Mouse (Mus musculus): ENCODE results near the gene Slc32a1.

The Slc32a1 gene

DNA sequence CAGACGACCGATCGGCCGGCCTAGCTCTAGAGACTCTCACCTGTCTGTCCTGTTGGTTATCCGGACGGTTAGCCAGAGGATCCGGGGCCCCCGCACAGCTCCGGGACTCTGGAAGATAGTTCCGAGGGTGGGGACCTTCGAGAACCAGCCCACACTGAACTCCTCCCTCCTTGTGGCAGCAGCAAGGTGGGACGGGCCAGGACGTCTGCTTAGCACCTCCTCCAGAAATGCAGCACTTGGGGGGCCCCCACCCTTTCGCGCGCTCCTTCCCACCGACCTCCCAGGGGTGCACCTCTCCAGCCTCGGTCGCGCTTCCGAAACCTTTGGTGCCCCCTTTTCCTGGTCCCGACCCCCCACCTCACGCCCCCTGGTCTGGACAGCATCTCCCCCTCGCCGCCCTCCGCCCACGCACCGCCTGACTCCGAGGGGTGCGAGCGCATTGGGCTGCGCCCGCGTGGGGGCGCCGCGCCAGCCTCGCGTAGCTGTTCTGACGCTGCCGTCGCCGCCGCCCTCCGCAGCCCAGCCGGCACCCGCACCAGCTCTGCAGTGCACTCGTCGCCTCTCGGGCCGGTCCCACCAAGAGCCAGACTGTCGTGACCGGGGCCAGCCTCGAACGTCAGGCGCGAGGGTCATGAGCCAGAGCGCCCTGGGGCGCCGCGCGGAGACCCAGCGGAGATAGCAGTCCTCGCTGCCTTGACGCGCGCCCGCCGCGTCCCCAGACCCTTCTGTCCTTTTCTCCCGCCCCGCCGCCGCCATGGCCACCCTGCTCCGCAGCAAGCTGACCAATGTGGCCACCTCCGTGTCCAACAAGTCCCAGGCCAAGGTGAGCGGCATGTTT is at the start of gene Slc32a1:
Gene Slc32a1 (plus strand): TSS at position 280 of the 838 bp plus-strand sequence.
- DNase-seq (ENCODE audit: low spot score in 2 of 2) = no peak

DNA sequence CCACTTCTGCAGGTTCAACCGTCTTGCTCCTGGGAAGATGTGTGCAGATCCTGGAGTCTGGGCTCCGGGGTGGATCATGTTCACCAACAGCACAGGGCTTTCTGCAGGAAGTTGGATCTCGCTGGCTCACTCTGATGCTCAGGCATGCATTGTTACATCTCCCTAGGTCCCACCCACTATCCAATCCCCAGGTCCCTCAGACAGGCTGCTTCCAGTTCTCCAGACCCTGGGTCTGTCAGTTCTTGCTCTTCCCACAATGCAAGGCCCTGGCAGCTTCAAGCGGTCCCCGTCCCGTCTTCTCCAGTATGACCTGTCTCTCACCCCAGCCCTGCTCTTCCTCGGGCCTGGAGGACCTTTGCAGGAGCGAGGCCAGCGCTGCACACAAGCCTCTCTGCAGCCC is 49.8 kb upstream of the Slc32a1 start:
- DNase-seq (ENCODE audit: low spot score in 2 of 2) = no peak

DNA sequence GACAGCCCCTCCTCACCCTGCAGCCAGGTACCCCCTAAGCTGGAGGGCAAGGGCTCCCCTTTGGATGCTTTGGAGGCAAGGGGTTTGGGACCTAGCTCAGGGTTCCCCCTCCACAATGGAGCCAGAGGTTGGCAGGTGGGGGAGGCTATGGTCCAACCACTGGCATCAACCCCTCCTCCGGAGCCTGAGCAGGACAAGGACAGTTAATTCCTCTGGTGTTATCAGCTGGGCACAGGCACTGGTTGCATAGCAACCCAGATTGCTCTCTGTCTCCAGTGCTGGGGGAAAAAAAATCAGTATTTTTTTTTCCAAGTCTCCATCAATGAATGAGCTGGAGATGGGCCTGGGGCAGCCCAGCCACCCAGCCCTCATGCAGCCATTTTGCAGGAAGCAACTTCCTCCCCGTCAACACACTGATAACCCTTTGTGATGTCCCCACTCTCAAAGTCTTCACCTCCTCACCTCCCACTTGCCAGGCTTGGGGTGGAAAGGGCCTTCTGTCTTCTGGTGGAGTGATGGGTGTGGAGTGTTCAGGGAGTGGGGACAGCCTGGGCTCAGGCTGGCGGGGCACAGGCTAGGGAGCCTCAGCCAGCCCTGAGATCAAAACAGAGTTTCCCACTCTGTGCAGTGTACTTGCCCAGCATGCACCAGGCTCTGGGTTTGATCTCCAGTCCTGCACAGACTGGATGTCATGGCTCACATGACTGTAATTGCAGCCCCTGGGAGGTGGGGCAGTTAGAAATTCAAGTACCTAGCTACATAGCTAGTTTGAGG is 49.0 kb upstream of the Slc32a1 start:
- no peak for DNase-seq (ENCODE audit: low spot score in 2 of 2)

DNA sequence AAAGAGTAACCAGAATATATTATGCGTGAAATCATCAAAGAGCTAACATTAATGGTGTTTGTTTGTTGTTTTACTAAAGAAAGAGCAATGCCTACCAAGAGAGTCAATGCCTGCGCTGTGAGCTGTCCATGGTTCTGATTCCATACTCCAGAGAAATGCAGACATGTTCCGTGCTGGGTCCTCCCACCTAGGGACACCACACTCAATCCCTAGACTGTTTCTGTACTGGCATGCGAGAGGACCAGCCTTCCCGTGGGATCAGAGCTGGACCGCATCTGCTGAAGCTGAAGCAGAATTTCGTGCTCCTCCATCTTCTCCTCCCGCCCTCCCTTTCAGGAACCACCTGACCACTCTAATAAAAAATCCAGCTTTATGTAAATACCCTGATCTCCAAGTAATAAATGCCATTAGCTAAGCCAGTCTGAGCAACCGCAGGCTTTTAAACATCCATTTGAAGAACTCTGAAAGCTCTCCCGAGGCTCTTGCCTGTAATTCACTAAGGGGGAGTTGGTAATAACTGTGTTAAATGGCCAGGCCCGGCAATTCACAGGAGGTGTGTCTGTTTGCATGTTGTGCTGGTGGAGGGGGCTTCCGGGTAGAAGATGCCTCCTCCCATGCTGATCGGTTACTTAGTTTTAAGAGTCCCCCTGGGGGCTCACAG is 40.0 kb upstream of the Slc32a1 start:
- DNase-seq (ENCODE audit: low spot score in 2 of 2) = no peak

DNA sequence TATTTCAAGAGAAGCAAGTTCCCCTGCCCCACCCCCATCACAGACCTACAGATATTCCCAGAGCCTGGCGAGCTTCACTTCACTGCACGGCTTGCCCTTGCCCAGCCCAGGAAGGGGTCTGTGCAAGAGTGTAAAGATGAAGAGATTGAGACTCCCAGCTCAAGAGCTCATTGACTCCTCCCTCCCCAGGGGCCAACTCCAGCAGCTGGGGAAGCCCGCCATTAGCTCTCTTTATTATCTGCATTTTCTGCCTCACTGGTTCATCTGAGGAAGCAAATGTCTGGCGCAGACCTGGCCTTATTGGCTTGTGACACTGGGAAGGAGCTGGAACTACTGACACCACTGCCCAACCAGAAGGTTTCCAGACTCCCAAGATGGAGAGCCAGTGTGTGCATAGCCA is 30.6 kb upstream of the Slc32a1 start:
- DNase-seq (ENCODE audit: low spot score in 2 of 2) = no peak

DNA sequence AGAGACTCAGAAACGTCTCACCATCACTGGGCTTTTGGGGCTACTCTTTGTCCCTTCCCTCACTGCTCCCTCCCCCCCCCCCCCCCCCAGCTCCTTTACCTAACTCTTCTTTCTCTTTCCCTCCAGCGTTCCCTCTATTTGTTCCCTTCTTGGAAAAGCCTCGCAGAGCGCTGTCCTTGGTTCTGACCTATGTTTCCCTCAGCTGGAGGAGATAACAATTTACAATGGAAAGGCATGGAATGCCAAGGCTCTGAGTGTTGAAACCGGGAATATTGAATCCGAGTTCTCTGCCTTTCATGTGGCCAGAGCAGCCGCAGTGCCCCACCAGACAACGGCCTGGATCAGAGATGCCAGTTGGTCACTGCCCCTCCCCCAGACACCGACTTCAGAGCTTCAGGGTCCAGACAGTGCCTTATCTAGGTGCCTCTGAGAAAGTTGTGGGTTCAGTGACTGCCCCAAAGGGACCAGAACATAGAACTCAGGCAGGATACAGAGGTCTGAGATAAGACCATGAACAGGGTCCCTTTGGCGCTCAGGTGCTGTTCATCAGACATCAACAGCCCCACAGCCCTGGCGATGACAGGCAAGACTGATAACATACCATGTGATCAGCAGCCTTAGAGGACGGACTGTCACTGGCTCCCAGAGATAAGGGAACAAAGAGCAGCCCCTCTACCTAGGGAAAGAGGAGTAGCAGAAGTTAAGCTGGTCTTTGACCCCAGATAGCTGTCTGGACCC is 25.8 kb upstream of the Slc32a1 start:
- DNase-seq (ENCODE audit: low spot score in 2 of 2) = no peak

DNA sequence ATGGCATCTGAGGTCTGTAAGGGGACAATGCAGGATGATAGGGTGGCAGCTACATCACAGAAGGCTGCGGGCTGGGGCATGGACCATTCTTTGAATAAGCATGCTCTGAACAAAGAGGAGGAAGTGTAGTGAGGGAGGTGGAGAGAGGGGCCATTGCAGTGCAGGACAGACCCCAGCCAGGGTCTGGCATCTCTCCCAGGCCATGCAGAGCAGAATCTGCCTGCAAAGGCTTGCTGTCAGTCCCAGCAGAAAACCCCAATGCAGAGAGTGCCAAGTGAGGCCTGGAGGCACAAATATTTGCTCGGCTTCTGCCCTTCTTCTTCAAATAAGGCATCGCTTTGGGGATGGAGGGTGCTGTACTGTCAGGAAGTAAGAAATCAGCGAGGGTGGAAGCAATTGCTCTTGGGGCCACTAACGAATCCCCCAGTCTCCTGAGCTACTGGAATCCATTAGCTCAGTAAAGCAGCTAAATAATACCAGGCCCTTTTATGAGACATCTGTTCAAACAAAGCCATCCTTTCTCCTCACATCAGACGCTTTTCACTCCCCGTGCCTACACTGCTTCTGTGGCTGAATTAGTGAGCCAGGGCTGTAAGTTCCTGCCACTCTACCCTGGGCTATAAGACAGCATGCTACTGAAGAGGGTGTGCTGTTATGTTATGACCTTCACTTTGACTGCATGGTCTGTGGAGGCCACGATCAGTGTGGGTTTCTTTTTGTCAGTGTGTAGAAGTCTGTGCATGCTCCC is 21.9 kb upstream of the Slc32a1 start:
- no peak for DNase-seq (ENCODE audit: low spot score in 2 of 2)

DNA sequence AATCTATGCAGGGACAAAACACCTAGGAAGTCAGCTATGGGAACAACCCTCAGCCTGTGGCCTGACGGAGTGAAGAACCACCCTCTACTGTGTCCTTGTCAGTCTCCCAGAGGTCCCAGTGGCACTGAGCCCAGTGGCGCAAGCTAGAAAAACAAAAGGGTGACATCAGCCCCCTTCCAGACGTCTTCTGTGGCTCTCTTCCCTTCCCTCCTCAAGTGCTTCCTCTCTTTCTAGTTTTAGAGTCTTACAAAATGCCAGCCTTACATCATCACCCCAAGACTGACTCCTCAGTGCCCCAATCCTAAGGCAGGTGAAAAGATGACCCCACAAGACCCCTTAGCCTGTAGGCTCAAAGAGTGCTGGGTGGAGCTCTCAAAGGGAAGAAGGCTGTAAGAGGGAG is 20.1 kb upstream of the Slc32a1 start:
- DNase-seq (ENCODE audit: low spot score in 2 of 2) = no peak

DNA sequence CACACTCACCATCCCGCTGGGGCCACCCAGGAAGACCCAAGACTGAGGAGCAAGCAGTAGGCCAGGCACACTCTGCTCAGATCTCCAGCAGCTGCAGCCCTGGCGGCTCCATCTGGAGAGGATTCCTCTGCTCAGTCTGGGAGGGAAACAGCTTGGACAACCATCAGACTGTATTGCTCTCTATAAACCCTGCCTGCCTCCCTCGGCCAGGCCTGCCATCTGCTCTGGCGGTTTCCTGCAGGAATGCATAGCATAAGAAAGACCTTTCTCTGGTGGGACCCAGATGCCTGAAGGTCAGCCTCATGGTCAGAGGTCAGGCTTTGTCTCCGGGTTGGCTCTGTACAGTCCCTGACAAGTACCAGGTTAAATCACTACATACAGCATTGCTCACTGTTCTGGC is 19.3 kb upstream of the Slc32a1 start:
- no peak for DNase-seq (ENCODE audit: low spot score in 2 of 2)

DNA sequence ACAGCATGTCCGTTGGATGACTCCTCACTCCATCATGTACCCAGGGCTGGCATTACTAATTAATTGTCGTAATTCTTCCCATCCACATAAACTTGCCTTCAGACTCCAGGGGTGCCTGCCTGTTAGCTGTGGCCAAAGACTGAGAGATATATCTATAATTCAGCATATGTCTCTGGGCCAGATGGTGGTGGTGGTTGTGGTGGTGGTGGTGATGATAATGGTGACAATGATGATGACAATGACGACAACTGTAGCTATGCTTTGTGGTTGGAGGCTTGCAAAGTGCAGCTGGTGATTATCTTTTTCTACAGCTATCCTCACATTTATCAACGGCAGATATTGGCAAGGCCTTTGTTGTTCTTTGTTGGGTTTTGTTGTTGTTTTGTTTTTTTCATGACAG is 17.2 kb upstream of the Slc32a1 start:
- DNase-seq (ENCODE audit: low spot score in 2 of 2) = no peak

DNA sequence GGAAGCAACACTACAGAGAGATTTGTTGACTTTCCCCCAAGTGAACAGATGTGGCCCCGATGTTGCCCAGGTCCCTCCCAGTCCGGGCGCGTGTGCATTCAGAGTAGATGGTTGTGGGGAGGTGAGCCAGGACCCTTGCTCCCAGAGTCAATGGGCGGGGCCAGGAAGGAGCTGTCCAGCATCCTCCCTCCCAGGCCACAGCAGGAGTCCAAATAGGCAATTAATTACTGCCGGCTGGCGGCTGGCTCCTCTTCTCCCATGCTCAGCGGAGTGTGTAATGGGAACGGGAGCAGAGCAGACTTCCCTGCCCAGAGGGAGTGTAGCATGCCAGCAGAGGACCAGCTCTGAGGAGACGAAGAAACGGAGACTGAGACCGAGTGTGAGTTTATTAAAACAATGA is 15.5 kb upstream of the Slc32a1 start:
- DNase-seq (ENCODE audit: low spot score in 2 of 2) = no peak

DNA sequence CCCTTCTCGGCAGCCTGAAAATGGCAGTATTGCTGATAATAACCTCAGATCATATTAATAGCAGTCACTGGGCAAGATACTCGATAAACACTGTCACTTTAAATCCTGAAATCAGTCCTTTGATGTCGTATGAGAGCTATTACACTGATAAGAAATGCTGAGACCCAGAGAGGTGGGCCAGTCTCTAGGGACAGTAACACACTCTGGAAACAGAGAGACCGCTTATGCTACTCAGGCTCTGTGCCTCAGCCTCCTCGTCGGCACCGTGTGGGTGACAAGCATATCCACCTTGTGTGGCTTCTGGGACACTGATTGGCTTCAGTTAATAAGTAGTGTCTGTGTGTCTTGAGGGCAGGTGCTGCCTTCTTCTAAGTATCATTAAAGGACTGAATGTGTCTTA is 15.0 kb upstream of the Slc32a1 start:
- no peak for DNase-seq (ENCODE audit: low spot score in 2 of 2)

DNA sequence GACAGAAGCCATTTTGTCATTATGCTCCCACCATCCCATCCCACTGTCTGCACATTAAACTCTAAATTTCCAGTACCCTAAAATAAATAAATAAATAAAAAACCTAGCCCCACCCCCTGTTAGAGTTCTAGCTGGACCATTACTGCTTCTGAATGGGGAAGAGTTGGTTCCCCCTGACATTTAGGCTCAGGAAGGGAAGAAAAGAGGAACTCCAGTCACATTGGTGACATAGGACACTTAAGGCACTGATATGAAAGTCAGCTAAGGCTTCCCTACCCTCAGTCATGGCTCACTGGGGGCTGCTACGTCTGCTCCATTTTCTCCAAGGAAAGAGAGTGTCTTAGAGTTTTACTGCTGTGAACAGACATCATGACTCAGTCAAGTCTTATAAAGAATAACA is 13.8 kb upstream of the Slc32a1 start:
- DNase-seq (ENCODE audit: low spot score in 2 of 2) = no peak

DNA sequence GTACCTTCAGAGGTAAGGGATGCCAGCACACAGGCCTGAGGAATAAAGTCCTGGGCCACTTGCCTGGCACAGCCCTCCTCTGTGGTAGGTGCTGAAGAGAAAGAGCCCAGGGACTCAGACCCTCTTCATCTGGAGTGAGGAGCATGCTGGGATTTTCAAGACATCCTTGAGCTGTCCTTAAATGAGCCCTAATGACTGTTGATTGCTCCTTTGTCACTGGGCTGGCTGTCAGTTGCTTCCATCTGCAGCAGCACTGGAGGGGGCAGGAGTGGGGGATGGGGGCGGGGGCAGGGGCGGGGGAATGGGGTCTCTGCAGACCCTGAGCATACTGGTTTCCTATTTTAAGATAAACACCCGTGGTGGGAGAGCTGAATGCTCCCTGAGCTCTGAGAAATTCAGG is 10.1 kb upstream of the Slc32a1 start:
- DNase-seq (ENCODE audit: low spot score in 2 of 2) = no peak

DNA sequence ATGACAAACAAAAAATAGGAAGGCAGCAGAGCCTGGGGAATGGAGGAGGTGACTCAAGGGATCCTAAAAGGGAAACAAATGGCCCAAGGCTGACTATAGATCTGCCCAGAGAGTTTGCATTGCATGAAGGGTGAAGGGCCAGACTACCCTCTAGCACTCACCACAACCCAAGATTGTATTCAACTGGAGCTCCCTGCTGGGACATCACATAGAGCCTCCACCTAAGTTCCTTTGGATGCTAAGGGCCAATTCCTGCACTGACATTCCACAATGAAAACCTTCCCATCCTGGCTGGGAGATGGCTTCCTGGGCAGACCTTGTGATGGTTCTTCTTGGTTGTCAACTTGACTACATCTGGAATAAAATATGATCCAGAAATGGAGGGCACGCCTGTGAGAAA is 9.2 kb upstream of the Slc32a1 start:
- no peak for DNase-seq (ENCODE audit: low spot score in 2 of 2)

DNA sequence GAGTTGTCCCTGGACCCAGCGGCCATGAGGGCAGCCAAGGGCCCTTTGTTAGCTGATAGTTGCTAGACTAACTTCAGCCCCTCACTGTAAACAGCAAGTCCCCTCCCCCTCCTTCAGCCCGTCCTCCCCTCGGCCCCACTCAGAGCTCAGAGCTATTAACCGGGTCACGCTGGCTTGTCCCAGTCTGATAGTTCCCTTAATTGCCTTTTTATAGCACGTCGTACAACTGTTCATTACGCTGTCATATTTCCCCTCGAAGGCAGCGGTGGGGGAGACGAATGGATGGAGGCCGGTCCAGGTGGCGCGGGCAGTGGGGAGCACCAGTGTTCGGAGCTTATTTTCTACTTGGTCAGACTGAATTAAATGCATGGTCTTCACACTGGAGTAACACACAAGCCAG is 7.9 kb upstream of the Slc32a1 start:
- no peak for DNase-seq (ENCODE audit: low spot score in 2 of 2)

DNA sequence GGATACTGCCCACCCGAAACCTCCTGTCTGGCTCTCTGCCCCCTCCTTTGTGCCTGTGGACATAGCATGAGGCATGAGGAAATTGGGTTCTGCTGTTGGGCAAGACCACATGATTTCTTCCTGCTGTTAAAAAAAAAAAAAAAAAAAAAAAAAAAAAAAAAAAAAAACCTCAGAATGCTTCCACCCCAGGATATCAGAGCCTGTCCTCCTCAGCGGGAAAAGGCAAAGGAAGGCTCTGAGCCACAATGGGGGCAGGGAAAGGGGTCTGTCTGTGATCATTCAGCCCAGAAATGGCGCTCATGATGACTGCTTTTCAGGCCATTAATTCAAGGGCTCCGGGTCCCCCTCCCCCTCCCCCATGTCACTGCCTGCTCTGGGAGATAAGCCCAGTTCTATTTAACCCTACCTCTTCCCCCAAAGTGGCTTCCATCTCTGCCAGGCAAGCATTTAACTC is 4.0 kb upstream of the Slc32a1 start:
- DNase-seq (ENCODE audit: low spot score in 2 of 2) = no peak

DNA sequence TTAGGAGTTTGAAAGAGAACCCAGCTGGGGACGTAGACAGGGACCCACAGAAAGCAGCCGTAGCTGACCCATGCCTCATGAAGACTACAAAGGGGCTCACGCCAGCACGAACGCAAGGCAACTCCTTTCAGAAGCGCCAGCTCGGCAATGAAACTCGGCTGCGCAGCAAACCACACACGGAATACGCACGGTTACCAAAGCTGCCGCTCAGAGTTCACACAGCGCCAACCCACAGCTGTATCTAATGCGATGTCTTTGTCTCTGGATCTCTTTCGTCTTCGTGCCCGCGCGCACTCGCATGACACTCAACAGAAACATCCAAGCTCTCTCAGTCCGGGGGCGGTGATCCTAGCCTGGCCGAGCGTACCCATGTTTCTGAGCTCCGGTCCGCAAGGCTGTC is 886 bp upstream of the Slc32a1 start:
- no peak for DNase-seq (ENCODE audit: low spot score in 2 of 2)

DNA sequence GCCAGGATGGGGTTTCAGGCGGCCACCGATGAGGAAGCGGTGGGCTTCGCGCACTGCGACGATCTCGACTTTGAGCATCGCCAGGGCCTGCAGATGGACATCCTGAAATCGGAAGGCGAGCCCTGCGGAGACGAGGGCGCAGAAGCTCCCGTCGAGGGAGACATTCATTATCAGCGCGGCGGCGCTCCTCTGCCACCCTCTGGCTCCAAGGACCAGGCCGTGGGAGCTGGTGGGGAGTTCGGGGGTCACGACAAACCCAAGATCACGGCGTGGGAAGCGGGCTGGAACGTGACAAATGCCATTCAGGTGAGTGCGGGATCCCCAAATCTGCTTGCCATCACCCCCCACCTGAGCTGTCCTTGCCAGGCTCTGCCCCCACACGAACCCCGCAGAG is 756 bp downstream of the Slc32a1 start:
- DNase-seq (ENCODE audit: low spot score in 2 of 2) = no peak

DNA sequence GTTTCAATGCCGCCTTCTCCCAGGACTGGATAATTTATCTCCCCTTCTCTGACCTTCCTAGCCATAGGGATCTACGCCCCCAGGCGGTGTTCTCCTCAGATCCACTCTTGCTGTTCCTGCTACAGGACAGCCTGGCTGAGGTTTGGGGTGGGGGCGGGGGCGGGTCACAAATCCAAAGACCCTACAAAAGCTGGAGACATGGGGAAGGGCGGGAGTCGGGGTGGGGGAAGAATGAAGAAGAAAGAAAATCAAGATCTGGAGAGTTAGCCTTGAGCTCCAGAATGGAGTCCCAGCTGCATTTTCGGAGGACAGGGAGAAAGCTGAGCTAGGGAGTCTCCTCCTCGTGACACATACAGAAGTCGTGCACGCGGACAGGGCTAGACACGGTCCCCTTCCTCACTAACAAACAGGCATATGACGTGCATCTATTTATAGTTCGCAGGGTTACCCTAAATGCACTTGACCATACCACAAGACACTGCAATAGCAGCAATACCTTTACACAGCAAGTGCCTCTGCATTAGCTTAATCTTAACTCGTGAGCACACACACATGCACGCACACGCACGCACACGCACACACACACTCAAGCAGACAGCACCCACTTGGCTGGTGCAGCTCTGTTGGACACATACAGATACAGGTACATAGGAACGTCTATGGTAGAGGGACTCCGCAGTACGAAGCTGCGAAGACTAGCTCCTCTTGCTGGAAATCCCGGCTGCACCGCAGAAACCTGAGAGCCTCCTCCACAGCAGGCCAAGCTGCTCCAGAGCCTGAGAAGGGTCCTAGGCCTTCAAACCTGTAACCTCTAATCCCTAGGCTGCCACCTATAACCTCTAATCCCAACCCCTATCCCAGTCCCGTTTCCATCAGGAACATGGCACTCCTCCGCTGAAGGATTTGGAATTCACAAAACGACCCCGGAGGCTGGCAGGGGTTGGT is 1.4 kb downstream of the Slc32a1 start:
- no peak for DNase-seq (ENCODE audit: low spot score in 2 of 2)

All from natural killer cell, adult 2 months (primary cell).